Mouse (Mus musculus): ENCODE data around the gene Mctp1.

DNA sequence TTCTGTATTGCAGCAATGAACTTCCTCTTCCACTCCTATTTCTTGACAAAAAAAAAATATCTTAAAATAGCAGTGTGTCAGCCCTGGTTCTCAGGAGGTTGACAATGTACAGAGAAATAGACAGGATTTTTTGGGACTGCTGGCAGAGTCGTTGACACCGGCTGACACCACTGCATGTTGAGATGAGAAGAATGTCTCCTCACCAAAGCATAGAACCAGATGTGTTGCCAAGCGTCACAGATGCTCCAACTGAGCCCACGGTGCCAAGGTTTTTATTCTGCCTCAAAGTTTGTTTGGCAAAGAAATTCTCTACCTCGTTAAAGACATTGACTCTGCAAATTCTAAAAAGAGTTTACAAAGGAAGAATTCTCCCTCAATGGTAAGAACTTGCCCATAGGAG, 548.6 kb downstream of the Mctp1 start:
- TF ChIP-seq CTCF (IDR thresholded peaks at IDR 0.05; ENCODE audit: low read depth, low read length) (no peak), POLR2A (IDR thresholded peaks at IDR 0.05; ENCODE audit: borderline replicate concordance, low read depth, low read length) (no peak)
